Mouse (Mus musculus) left cerebral cortex, adult 6 months (tissue): ENCODE measurements around the gene Ctsll3. TPM values are rescaled to one million over a fixed set of nuclear protein-coding genes. Genes with fewer than 3 reads are reported as not detected.

Experiments used
- long read RNA-seq, 2 experiments: library from polyadenylated mRNA; unstranded; transcript quantifications; one replicate each; pipeline ENCODE4 v2.0.0; 2019 to 2020
- polyA plus RNA-seq: library from polyadenylated mRNA; unstranded; fragments of <200 nt; fragmentation: Nextera tagmentation; gene quantifications from 2 replicates; pipeline ENCODE4 v1.2.3, GENCODE M21; 2021

Gene Ctsll3
- polyA plus RNA-seq = not detected in 2 replicates
- long read RNA-seq, experiment 1 = 0 reads
- long read RNA-seq, experiment 2 = 0 reads

GRCm38 (mm10) chr13:60802749-60803148 lies at the start of gene Ctsll3:
Gene Ctsll3 (minus strand): TSS chr13:60802849.

GRCm38 (mm10) chr13:60786264-60786663 lies 16.4 kb downstream of the Ctsll3 start, which contains the start of gene BC051665:
Gene BC051665 (minus strand): TSS chr13:60786364.

Other genes with a start within 250 kb of the Ctsll3 start
- 14.9 and 15.1 TPM in 2 replicates for gene Dapk1, start 200.9 kb downstream of the Ctsll3 start, polyA plus RNA-seq
- gene BC051665, start 16.5 kb downstream of the Ctsll3 start, polyA plus RNA-seq = not detected in 2 replicates
- not detected in 2 replicates for gene 4930486L24Rik, start 61.6 kb upstream of the Ctsll3 start, polyA plus RNA-seq
- 0.15 and 0.24 TPM in 2 replicates for gene Gm49392, start 94.0 kb upstream of the Ctsll3 start, polyA plus RNA-seq
- gene Ctla2b, start 94.6 kb upstream of the Ctsll3 start, polyA plus RNA-seq = 0.77 and 0.85 TPM in 2 replicates
- gene Tpbpb, start 102.0 kb upstream of the Ctsll3 start, polyA plus RNA-seq = not detected in 2 replicates
- not detected in 2 replicates for gene Gm49393, start 132.7 kb upstream of the Ctsll3 start, polyA plus RNA-seq
- gene Gm49391, start 133.7 kb upstream of the Ctsll3 start, polyA plus RNA-seq = 0.55 and 0.75 TPM in 2 replicates
- 12.4 and 14.9 TPM in 2 replicates for gene Ctla2a, start 133.8 kb upstream of the Ctsll3 start, polyA plus RNA-seq
- not detected in 2 replicates for gene Tpbpa, start 139.1 kb upstream of the Ctsll3 start, polyA plus RNA-seq
- gene Ctsj, start 203.1 kb upstream of the Ctsll3 start, polyA plus RNA-seq = not detected in 2 replicates
- gene Ctsq, start 237.8 kb upstream of the Ctsll3 start, polyA plus RNA-seq = not detected in 2 replicates